ENCODE assay signal across 9 mouse cellular contexts in genomic region chr11:90370367-90370766, GRCm38 (mm10). TPM values are rescaled to one million over a fixed set of nuclear protein-coding genes. Genes with fewer than 3 reads are reported as not detected.
A peak's percentile ranks its signal among the peaks of the same experiment; 100 is the strongest.
DNase-seq lines count a peak whose midpoint lies in the region; ATAC-seq and TF ChIP-seq lines count a peak whose summit lies in the region.
"Had no signal": no experiment of that assay in that cellular context is flagged by ENCODE, and none has a peak within 500 bp of the region (broad histone marks: within the 10 kb centered on the region; RNA-seq: fewer than 3 reads in every experiment).

No protein-coding gene starts in this region.

- TF ChIP-seq POLR2A in cortical plate, adult 2 months (IDR thresholded peaks at IDR 0.05; ENCODE audit: extremely low read depth, insufficient read depth, low read length) = no peak

- no peaks in the 10 kb centered on the region for H3K36me3 ChIP-seq in heart, embryonic 14.5 days (ENCODE audit: control insufficient read depth, insufficient read depth, low read length)
- H3K36me3 ChIP-seq in forebrain, embryonic 16.5 days (ENCODE audit: control insufficient read depth, insufficient read depth) = no peaks in the 10 kb centered on the region
- no peaks in the 10 kb centered on the region for H3K36me3 ChIP-seq in midbrain, embryonic 10.5 days

- ATAC-seq in heart, embryonic 14.5 days (ENCODE audit: insufficient number of reproducible peaks, insufficient read depth, low FRiP score, low read depth) = no peak
- ATAC-seq in forebrain, embryonic 16.5 days = no peak
- ATAC-seq: activated CD4-positive, CD25-positive, alpha-beta regulatory T cell, adult 4 months had no signal

- peak overlapping the region; percentile 92; a peak in 3 of 4 replicates for H3K27ac ChIP-seq in heart, embryonic 14.5 days (replicated peaks in 1 of 2; ENCODE audit: control insufficient read depth in 1 of 2, insufficient read depth in 1 of 2, low read depth in 2 of 2, low read length in 2 of 2)
- H3K27ac ChIP-seq in cortical plate, adult 2 months (ENCODE audit: insufficient read depth, low read length) = 0 out of 2 replicates have a peak overlapping the region, but pooled peaks have one; percentile 45
- H3K27ac ChIP-seq in forebrain, embryonic 16.5 days (ENCODE audit: low read length) = peak overlapping the region; percentile 80
- peak overlapping the region; percentile 47; the same call in 1 of the 2 replicates for H3K27ac ChIP-seq in midbrain, embryonic 10.5 days (replicated peaks)

- WGBS in heart, embryonic 14.5 days = 39% methylated on average over 11 of the region's 11 CpGs
- 15% methylated on average over 11 of the region's 11 CpGs for WGBS in forebrain, embryonic 16.5 days
- 23% methylated on average over 11 of the region's 11 CpGs for WGBS in midbrain, embryonic 10.5 days

- H3K9ac ChIP-seq in heart, embryonic 14.5 days (ENCODE audit: low read length) = no peak overlapping the region
- peak overlapping the region; percentile 48 for H3K9ac ChIP-seq in forebrain, embryonic 16.5 days (replicated peaks; ENCODE audit: low read depth, low read length)

- TF ChIP-seq CTCF in cortical plate, adult 2 months (IDR thresholded peaks at IDR 0.05; ENCODE audit: extremely low read depth, insufficient read depth, low read length) = no peak

- peaks cover 29 to 38% of the 10 kb centered on the region in 2 experiments for H3K4me1 ChIP-seq in heart, embryonic 14.5 days (ENCODE audit: control insufficient read depth in 2 of 2, insufficient read depth in 2 of 2, low read length in 2 of 2)
- peaks cover 19% of the 10 kb centered on the region for H3K4me1 ChIP-seq in cortical plate, adult 2 months (ENCODE audit: control insufficient read depth, insufficient read depth, low read length)
- H3K4me1 ChIP-seq in forebrain, embryonic 16.5 days (replicated peaks; ENCODE audit: control insufficient read depth, insufficient read depth, low read length) = peaks cover 31% of the 10 kb centered on the region
- H3K4me1 ChIP-seq in midbrain, embryonic 10.5 days = peaks cover 41% of the 10 kb centered on the region

- H3K27me3 ChIP-seq in heart, embryonic 14.5 days (ENCODE audit: control insufficient read depth, insufficient read depth, low read length) = no peaks in the 10 kb centered on the region
- no peaks in the 10 kb centered on the region for H3K27me3 ChIP-seq in forebrain, embryonic 16.5 days (replicated peaks; ENCODE audit: control insufficient read depth, insufficient read depth, low read length)
- peaks cover 49% of the 10 kb centered on the region for H3K27me3 ChIP-seq in midbrain, embryonic 10.5 days (ENCODE audit: low read depth, poor library complexity, severe bottlenecking)

- no peaks in the 10 kb centered on the region for H3K9me3 ChIP-seq in heart, embryonic 14.5 days (ENCODE audit: control insufficient read depth, low read length)
- no peaks in the 10 kb centered on the region for H3K9me3 ChIP-seq in forebrain, embryonic 16.5 days (ENCODE audit: control insufficient read depth, low read length)
- H3K9me3 ChIP-seq in midbrain, embryonic 10.5 days (replicated peaks) = no peaks in the 10 kb centered on the region

- peak overlapping the region; percentile 59 for H3K4me2 ChIP-seq in heart, embryonic 14.5 days (ENCODE audit: low read length)
- peak overlapping the region; percentile 53 for H3K4me2 ChIP-seq in forebrain, embryonic 16.5 days (ENCODE audit: low read length)

- DNase-seq in heart, postnatal 25 days (ENCODE audit: low spot score) = no peak
- DNase-seq in midbrain, embryonic 10.5 days (ENCODE audit: low spot score) = no peak
- no peak for DNase-seq in cerebellum, adult 8-10 months
- DNase-seq in adrenal gland, postnatal 25 days = no peak
- no peak for DNase-seq in thymus, postnatal 25 days

- intact Hi-C loops in heart, postnatal 25 days (cut with DNase I) = no loop called here

- H3K4me3 ChIP-seq in heart, embryonic 14.5 days (ENCODE audit: control insufficient read depth in 1 of 2, insufficient read depth in 1 of 2, low read depth in 1 of 2, low read length in 2 of 2) = no peak overlapping the region
- no peak overlapping the region for H3K4me3 ChIP-seq in cortical plate, adult 2 months (ENCODE audit: insufficient read depth, low read length)
- H3K4me3 ChIP-seq in forebrain, embryonic 16.5 days (replicated peaks; ENCODE audit: low read length) = peak overlapping the region; percentile 27
- H3K4me3 ChIP-seq in midbrain, embryonic 10.5 days = peak overlapping the region; percentile 34

RNA-seq across cellular contexts. Expression of gene Hlf, which starts 20.3 kb away (rescaled TPM):
- polyA plus RNA-seq in heart, embryonic 14.5 days (2014; fragmentation: Nextera tagmentation; extraction: Ambion mirVana) = 4.3 TPM in 2 replicates
- total RNA-seq in heart, postnatal 25 days (2021) = 10 to 100 TPM; 16.3 to 25.0 TPM
- polyA plus RNA-seq in cortical plate, adult 2 months (2012; rRNA removed) = 121 and 125 TPM in 2 replicates
- polyA plus RNA-seq in forebrain, embryonic 16.5 days (2015; fragmentation: Nextera tagmentation; extraction: Ambion mirVana) = 5.7 and 5.9 TPM in 2 replicates
- polyA plus RNA-seq in midbrain, embryonic 10.5 days (2016; fragmentation: Nextera tagmentation; extraction: Ambion mirVana) = 1.5 and 3.3 TPM in 2 replicates
- 17.9 and 22.8 TPM in 2 replicates for total RNA-seq in adrenal gland, postnatal 25 days (2021)

Comparison
In these comparisons a context has a peak if more than half of its experiments do, and no peak if none do; other contexts are left out.
1. H3K4me3 ChIP-seq: peak in forebrain, embryonic 16.5 days (single experiment) and midbrain, embryonic 10.5 days (single experiment); none in heart, embryonic 14.5 days (0 of 2) and cortical plate, adult 2 months (single experiment).
2. RNA of gene Hlf, which starts 20.3 kb away (polyA plus RNA-seq): 121 to 125 TPM in cortical plate, adult 2 months; 5.7 to 5.9 TPM in forebrain, embryonic 16.5 days, 4.3 TPM in heart, embryonic 14.5 days and 1.5 to 3.3 TPM in midbrain, embryonic 10.5 days; every median in the first group is over 10 times any median in the second.
3. Peak in every context shown above with its lines, with median percentiles within 50 percentile points of each other: H3K27ac ChIP-seq.